Mouse (Mus musculus): ENCODE data around the gene Mpp6. TPM values are rescaled to one million over a fixed set of nuclear protein-coding genes. Genes with fewer than 3 reads are reported as not detected.

Mpp6 gene
- polyA plus RNA-seq, 1 experiment = 21.3 TPM

GRCm38 (mm10) chr6:50139526-50139925, 29.5 kb downstream of the Mpp6 start:
- no peaks in the 10 kb centered on the region for H3K36me3 ChIP-seq (ENCODE audit: control insufficient read depth, insufficient read depth, low read length)
- H3K27ac ChIP-seq (ENCODE audit: insufficient read depth, low read depth, low read length) = peak overlapping the region; percentile 8; the same call in 1 of the 2 replicates
- 58% methylated on average over 3 of the region's 3 CpGs for WGBS

GRCm38 (mm10) chr6:50146158-50146557, 36.1 kb downstream of the Mpp6 start:
- no peak overlapping the region for H3K27ac ChIP-seq (ENCODE audit: insufficient read depth, low read depth, low read length)
- no peak overlapping the region for H3K4me3 ChIP-seq (ENCODE audit: insufficient read depth, low read depth, low read length)
- H3K4me1 ChIP-seq (ENCODE audit: control insufficient read depth, insufficient read depth, low read length) = no peaks in the 10 kb centered on the region
- no peak for TF ChIP-seq CTCF (conservative IDR thresholded peaks at IDR 0.05; ENCODE audit: insufficient read depth, insufficient read length, low read depth, low read length)
- no peak for TF ChIP-seq POLR2A (IDR thresholded peaks at IDR 0.05; ENCODE audit: low read depth, low read length)
- no peak for DNase-seq
- no peaks in the 10 kb centered on the region for H3K36me3 ChIP-seq (ENCODE audit: control insufficient read depth, insufficient read depth, low read length)
- H3K27me3 ChIP-seq (replicated peaks; ENCODE audit: control insufficient read depth, insufficient read depth, low read length) = no peaks in the 10 kb centered on the region

More at GRCm38 (mm10) chr6:50139526-50139925, 29.5 kb downstream of the Mpp6 start:
- H3K27me3 ChIP-seq (replicated peaks; ENCODE audit: control insufficient read depth, insufficient read depth, low read length) = no peaks in the 10 kb centered on the region
- DNase-seq = peak; percentile 53
- H3K4me1 ChIP-seq (ENCODE audit: control insufficient read depth, insufficient read depth, low read length) = peaks cover 9% of the 10 kb centered on the region
- TF ChIP-seq CTCF (conservative IDR thresholded peaks at IDR 0.05; ENCODE audit: insufficient read depth, insufficient read length, low read depth, low read length) = no peak
- no peak for TF ChIP-seq POLR2A (IDR thresholded peaks at IDR 0.05; ENCODE audit: low read depth, low read length)
- H3K4me3 ChIP-seq (ENCODE audit: insufficient read depth, low read depth, low read length) = no peak overlapping the region

GRCm38 (mm10) chr6:50149378-50149777, 39.3 kb downstream of the Mpp6 start:
- H3K4me1 ChIP-seq (ENCODE audit: control insufficient read depth, insufficient read depth, low read length) = no peaks in the 10 kb centered on the region
- no peak for TF ChIP-seq CTCF (conservative IDR thresholded peaks at IDR 0.05; ENCODE audit: insufficient read depth, insufficient read length, low read depth, low read length)
- no peak for TF ChIP-seq POLR2A (IDR thresholded peaks at IDR 0.05; ENCODE audit: low read depth, low read length)
- WGBS = 45% methylated on average over 4 of the region's 4 CpGs
- no peaks in the 10 kb centered on the region for H3K27me3 ChIP-seq (replicated peaks; ENCODE audit: control insufficient read depth, insufficient read depth, low read length)
- no peaks in the 10 kb centered on the region for H3K36me3 ChIP-seq (ENCODE audit: control insufficient read depth, insufficient read depth, low read length)
- peak; percentile 51 for DNase-seq
- no peak overlapping the region for H3K27ac ChIP-seq (ENCODE audit: insufficient read depth, low read depth, low read length)
- H3K4me3 ChIP-seq (ENCODE audit: insufficient read depth, low read depth, low read length) = no peak overlapping the region

GRCm38 (mm10) chr6:50159842-50160241, 49.8 kb downstream of the Mpp6 start:
- DNase-seq = no peak
- no peak for TF ChIP-seq POLR2A (IDR thresholded peaks at IDR 0.05; ENCODE audit: low read depth, low read length)
- no peak for TF ChIP-seq CTCF (conservative IDR thresholded peaks at IDR 0.05; ENCODE audit: insufficient read depth, insufficient read length, low read depth, low read length)
- no peaks in the 10 kb centered on the region for H3K27me3 ChIP-seq (replicated peaks; ENCODE audit: control insufficient read depth, insufficient read depth, low read length)
- no peak overlapping the region for H3K4me3 ChIP-seq (ENCODE audit: insufficient read depth, low read depth, low read length)
- 0 out of 2 replicates have a peak, but pooled peaks cover 2% of the 10 kb centered on the region for H3K36me3 ChIP-seq (ENCODE audit: control insufficient read depth, insufficient read depth, low read length)
- no peaks in the 10 kb centered on the region for H3K4me1 ChIP-seq (ENCODE audit: control insufficient read depth, insufficient read depth, low read length)
- no peak overlapping the region for H3K27ac ChIP-seq (ENCODE audit: insufficient read depth, low read depth, low read length)
- 69% methylated on average over 6 of the region's 6 CpGs for WGBS

- Histone ChIP-seq H3K4me3 (ENCODE audit: insufficient read depth, low read depth, low read length) (no peak overlapping the region), H3K4me1 (ENCODE audit: control insufficient read depth, insufficient read depth, low read length) (no peaks in the 10 kb centered on the region), H3K27ac (ENCODE audit: insufficient read depth, low read depth, low read length) (no peak overlapping the region), H3K36me3 (ENCODE audit: control insufficient read depth, insufficient read depth, low read length) (0 out of 2 replicates have a peak, but pooled peaks cover 2% of the 10 kb centered on the region), H3K27me3 (replicated peaks; ENCODE audit: control insufficient read depth, insufficient read depth, low read length) (no peaks in the 10 kb centered on the region)
- 75% methylated on average over 3 of the region's 3 CpGs for WGBS
- no peak for TF ChIP-seq POLR2A (IDR thresholded peaks at IDR 0.05; ENCODE audit: low read depth, low read length)
- TF ChIP-seq CTCF (conservative IDR thresholded peaks at IDR 0.05; ENCODE audit: insufficient read depth, insufficient read length, low read depth, low read length) = no peak
- no peak for DNase-seq
Measured at GRCm38 (mm10) chr6:50163013-50163412, 53.0 kb downstream of the Mpp6 start.

- Histone ChIP-seq H3K4me1 (ENCODE audit: control insufficient read depth, insufficient read depth, low read length) (no peaks in the 10 kb centered on the region), H3K27me3 (replicated peaks; ENCODE audit: control insufficient read depth, insufficient read depth, low read length) (no peaks in the 10 kb centered on the region), H3K27ac (ENCODE audit: insufficient read depth, low read depth, low read length) (no peak overlapping the region), H3K4me3 (ENCODE audit: insufficient read depth, low read depth, low read length) (no peak overlapping the region), H3K36me3 (ENCODE audit: control insufficient read depth, insufficient read depth, low read length) (no peaks in the 10 kb centered on the region)
- 90% methylated on average over 4 of the region's 4 CpGs for WGBS
- DNase-seq = no peak
- TF ChIP-seq CTCF (conservative IDR thresholded peaks at IDR 0.05; ENCODE audit: insufficient read depth, insufficient read length, low read depth, low read length) (no peak), POLR2A (IDR thresholded peaks at IDR 0.05; ENCODE audit: low read depth, low read length) (no peak)
Measured at GRCm38 (mm10) chr6:50168821-50169220, 58.8 kb downstream of the Mpp6 start.

- no peaks in the 10 kb centered on the region for H3K4me1 ChIP-seq (ENCODE audit: control insufficient read depth, insufficient read depth, low read length)
- TF ChIP-seq POLR2A (IDR thresholded peaks at IDR 0.05; ENCODE audit: low read depth, low read length) = no peak
- TF ChIP-seq CTCF (conservative IDR thresholded peaks at IDR 0.05; ENCODE audit: insufficient read depth, insufficient read length, low read depth, low read length) = no peak
- no peaks in the 10 kb centered on the region for H3K27me3 ChIP-seq (replicated peaks; ENCODE audit: control insufficient read depth, insufficient read depth, low read length)
Measured at GRCm38 (mm10) chr6:50169771-50170170, 59.7 kb downstream of the Mpp6 start.

More at GRCm38 (mm10) chr6:50169771-50170170, 59.7 kb downstream of the Mpp6 start:
- no peak overlapping the region for H3K4me3 ChIP-seq (ENCODE audit: insufficient read depth, low read depth, low read length)
- H3K27ac ChIP-seq (ENCODE audit: insufficient read depth, low read depth, low read length) = no peak overlapping the region
- no peak for DNase-seq
- H3K36me3 ChIP-seq (ENCODE audit: control insufficient read depth, insufficient read depth, low read length) = no peaks in the 10 kb centered on the region

Measured in kidney, adult 2 months (tissue).